Mouse (Mus musculus) spleen, postnatal 4 days (tissue): ENCODE measurements at regions not wholly inside any gene's neighbourhood (a gene's known extent, or its start where the extent isn't known, plus 50 kb on each side); places are given as distances from the start of the nearest gene placed in this dataset.

ENCODE experiments used
- DNase-seq, 2 experiments: peaks; one replicate each; pipeline ENCODE4 v3.0.0; 2022; ENCODE audit warnings: low spot score in 2 of 2

DNA sequence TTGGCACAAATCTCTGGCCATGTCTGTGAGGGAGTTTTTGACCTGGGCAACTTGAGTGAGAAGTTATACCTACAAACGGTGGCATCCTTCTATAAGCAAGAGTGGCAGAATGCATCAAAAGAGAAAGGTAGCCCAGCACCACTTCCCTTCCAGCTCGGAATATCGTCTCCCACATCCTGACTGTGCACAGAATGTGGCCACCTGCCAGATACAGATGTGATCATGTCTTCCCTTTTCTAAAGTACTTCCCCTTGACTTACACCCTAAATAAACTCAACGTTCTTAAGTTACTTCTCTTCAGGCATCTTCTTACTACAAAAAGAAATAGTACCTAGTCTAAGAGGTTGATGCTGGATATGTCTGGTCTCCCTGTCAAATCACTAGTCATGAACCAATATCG, 175.2 kb upstream of the 2610001J05Rik start:
- no peak for DNase-seq

DNA sequence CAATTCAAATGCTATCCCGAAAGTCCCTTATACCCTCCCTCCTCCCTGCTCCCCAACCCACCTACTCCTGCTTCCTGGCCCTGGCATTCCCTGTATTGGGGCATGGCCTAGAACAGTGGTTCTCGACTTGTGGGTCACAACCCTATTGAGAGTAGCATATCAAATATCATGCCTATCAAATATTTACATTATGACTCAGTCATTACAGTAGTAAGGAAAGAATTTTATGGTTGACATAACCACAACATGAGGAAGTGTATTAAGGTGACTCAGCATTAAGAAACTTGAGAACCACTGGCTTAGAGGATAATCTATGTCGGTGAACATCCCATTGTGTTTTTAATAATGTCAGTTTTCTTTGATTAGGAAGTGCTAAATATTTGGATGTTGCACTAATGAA, 173.3 kb upstream of the 2610001J05Rik start:
- DNase-seq: no peak

DNA sequence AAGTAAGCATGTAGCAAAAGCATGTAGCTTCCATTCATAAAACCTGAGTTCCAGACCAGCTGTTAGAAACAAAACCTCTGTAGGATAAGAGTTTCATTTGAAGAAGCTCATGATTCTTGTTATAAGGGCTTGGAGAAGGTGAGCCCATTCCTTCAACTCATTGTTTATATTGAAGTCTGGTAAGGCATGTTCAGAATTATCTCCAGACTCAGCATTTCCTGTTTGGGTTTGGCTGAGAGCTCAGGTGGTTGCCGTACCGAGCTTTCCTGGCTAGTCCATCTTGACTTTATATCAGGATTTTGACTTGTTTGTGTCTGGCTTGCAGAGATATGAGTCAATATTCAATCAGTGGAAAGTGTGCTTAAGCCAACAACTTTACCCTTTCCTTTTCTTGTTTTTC, 154.6 kb upstream of the 2610001J05Rik start:
- no peak for DNase-seq

DNA sequence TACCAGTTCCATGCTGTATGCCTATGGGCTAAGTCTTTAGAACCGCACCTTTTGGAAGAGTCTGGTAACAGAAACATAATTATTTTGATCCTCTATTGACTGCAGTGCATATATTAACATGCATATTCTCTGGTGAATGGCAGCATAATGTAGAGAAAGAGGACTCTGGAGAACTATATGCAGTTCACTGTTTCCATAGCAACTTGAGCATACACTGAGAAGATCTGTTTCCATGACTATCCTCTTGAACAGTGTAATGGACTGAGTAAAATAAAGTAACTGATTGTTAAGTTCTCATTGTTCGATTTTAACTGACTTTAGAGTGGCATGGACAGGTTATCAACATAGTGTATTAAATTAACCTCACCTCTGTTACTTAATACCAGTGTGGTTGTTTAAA, 147.6 kb upstream of the 2610001J05Rik start:
- DNase-seq: no peak

DNA sequence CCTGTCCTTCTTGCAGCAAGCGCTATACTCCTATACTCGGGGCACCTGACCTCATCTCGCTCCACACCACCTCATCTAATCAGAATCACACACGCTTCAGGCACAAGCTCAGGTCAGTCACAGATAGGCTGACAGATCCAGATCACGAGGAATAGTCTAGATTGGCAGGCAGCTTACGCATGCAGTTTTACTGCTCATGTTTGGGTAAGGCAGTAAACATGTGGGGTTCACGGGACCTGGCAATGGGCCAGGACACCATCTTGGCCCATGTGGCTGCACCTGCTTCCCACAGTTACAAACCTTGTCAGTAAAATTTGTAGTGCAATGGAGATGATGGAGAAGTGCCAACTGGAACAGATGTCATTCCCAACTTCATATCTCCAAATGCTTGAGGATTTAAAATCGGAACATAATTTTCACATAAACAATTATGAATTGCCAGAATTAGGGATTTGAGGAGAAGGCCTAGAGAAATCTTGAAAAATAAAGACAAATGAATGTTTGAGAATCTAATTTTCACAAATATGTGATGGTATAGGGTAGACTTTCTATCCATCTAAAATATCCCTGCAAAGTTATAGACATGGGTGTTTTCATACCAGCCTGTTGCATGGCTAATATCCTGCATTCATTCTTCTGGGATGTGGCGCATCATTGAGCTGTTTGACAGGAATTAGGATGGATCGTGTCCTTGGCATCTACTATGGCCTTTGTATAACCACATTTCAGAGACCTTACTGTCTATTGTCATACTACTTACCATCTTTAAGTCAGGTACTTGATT, 111.5 kb upstream of the 2610001J05Rik start:
- no peak for DNase-seq

DNA sequence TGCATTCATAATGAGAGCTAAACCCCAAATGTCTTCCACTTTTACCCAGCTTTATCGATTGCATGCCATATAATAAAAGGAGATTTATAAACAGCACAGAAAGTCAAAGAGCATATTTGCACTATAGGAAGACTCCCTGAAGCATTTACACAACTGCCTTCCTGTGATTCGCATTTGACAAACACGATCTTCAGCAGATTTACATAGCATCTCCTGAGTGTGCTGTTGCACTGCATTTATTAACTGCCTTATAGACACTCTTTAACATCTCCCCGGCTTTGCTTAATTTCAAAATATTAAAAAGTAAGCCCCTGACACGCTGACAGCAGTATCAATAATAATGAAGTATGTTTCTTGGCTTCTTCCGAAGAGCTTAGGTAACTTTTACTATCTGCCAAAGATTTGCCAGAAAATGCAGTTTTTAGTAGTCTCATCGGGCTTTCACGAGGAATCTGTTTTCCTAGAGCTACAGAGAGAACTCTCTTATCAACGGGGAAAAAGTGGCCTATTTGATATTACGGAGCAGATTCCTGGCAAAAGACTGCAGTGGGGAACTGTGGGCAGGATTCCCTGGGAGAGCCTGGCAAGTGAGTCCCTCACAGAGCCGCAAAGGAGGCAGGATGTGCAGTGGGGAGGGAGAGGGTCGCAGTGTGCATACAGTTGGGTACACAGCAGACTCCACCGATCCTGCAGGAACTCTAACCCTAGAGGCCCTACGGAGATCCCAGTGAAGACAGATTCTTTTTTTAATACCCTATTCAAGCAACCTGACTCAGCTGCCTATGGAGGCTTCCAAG, 103.6 kb upstream of the 2610001J05Rik start:
- DNase-seq: no peak

DNA sequence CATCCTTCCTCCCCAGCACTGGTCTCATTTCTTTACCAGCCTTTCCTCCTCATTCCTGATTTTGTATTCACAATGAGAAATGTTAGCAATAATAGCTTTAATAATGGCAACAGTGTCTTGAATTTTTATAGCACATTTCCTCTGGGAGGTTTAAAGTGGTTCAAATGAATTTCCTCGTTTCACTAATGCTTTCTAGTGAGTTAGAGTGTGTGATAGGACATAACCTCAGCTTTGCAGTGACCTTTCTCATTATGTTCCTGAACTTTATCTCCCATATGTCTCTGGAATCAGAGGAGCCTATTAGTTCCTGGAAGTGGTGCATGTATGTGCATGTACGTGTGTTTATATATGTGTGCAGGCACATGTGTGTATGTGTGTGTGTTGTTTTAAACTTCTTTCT, 93.2 kb upstream of the 2610001J05Rik start:
- no peak for DNase-seq

DNA sequence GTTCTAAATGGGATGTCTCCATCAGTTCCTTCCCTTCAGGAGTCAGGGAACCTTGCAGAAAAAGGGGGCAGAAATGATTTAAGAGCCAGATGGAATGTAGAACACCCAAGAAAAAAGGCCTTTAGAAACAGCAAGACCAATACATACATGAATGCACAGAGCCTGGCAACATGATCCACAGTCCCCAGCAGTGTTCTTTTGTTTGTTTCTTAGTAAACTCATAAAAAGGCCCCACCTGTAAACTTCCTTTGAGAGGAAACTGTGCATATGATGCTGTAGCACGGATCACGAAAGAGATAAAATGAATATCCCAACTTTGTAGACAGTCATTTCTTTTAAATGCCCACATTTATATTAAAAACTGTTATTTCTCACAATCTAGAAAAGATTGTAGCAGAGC, 92.7 kb upstream of the 2610001J05Rik start:
- no peak for DNase-seq

DNA sequence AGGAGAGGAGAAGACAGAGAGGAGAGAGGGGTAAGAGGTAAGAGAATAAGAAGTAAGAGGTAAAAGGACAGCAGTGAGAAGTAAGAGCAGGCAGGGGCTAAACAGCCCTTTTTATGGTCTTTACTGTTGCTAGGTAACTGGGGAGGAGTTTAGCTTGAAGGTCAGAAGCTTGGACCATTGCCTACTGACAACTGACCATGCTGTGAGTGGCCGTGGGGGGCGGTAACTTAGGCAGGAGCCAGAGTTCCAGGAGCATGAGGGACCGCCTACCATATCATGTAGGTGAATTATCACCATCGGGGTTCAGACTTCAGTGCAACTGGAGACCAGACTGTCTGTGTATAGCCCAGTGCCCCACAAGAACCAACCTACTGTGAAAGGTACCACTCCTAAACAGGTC, 78.3 kb upstream of the 2610001J05Rik start:
- DNase-seq: no peak

DNA sequence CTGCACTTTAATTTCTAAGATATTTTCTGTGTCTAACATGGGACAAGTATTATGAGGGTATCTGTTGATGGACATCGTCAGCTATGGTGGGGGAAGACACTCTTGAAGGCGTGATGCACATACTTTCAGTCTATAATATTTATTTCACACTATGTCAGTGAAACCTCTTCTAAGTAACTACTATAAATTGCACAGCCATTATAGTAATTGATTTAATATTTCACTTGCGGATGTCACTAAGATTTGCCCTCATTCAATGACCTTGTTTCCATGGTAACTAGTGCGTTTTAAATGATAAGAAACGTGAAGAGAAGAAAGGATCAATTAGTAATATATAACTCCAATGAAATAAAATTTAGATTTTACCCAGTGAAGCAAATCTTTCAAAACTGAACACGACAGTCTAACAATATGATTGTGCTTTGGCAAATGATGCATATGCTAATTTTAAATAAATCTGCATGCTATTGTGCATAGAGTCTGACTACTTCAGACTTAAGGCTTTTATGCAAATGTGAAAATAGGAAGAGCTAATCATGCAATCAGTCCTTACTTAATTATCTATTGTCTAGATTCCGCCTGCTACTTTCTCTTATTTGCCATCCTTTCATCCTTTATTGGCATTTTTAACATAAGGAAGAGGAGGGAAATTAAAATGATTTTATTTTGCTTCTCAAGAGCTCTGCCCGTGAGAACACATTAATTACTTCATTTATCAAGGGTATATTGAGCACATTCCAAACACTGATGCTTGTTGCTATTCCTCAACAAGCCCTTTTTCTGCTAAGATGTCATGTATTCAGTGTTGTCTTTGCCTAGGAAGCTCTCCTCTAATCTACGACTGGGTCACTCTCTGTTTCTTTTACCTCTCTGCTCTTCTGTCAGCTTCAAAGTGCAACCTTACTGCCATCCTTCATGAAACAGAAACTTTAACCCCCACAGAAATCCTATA, 49.8 kb upstream of the 2610001J05Rik start:
- no peak for DNase-seq
